Mouse (Mus musculus) C2C12 (cell line): ENCODE data around the gene Mfsd7a.

Experiments
- CTCF ChIP-seq: IDR thresholded peaks from one replicate; pipeline ENCODE4 v1.5.1; 2011; ENCODE audit not compliant: control insufficient read depth, insufficient read depth, insufficient read length
- MYOD1 ChIP-seq: IDR thresholded peaks from one replicate; pipeline ENCODE4 v1.6.1; 2011; ENCODE audit warnings: low read depth; ENCODE audit not compliant: control insufficient read depth, insufficient read length

DNA sequence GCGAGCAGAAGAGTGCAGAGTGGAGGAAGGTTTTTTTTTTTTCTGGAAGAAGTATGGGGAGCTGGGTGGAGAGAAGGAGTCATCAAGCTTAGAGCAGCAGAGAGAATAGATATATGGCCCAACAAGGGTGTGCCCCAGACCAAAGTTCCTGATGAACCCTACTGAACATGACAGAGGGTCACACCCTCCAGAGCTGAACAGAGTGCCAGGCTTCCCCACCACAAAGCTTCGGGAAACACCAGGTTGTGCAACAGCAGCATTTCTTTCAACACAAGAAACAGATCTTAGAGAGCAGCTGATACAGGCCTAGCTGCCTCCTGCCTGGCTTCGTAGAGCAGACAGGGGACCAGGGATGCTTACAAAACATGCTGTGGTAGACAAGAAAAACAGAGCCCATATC lies 1.7 kb downstream of the Mfsd7a start:
- TF ChIP-seq CTCF (no peak), MYOD1 (no peak)
